Mouse (Mus musculus) midbrain, embryonic 16.5 days (tissue): ENCODE measurements at regions not wholly inside any gene's neighbourhood (a gene's known extent, or its start where the extent isn't known, plus 50 kb on each side); places are given as distances from the start of the nearest gene placed in this dataset.

Source experiments
- ATAC-seq: fragments of 200-750 bp; cut with Nextera tagmentation; 2 replicates; pipeline ENCODE4 v1.8.0; 2017; ENCODE audit warnings: moderate TSS enrichment
- H3K27ac ChIP-seq: fragments of 300-500 bp; sonication (generic); 2 replicates; pipeline ENCODE4 v1.5.1; 2014; ENCODE audit warnings: mild to moderate bottlenecking, low read length, mixed read lengths
- H3K27me3 ChIP-seq: fragments of 300-500 bp; sonication (generic); 2 replicates; pipeline ENCODE4 v1.6.1; 2014; ENCODE audit warnings: low read depth, low read length, mixed read lengths; ENCODE audit not compliant: control insufficient read depth, insufficient read depth
- H3K36me3 ChIP-seq: fragments of 300-500 bp; sonication (generic); 2 replicates; pipeline ENCODE4 v1.6.1; 2014; ENCODE audit warnings: mild to moderate bottlenecking, low read length, moderate library complexity, mixed read lengths; ENCODE audit not compliant: control insufficient read depth, insufficient read depth
- H3K4me1 ChIP-seq: fragments of 300-500 bp; sonication (generic); 2 replicates; pipeline ENCODE4 v1.6.1; 2014; ENCODE audit warnings: mild to moderate bottlenecking, low read length, mixed read lengths; ENCODE audit not compliant: control insufficient read depth, insufficient read depth
- H3K4me2 ChIP-seq: fragments of 300-500 bp; sonication (generic); 2 replicates; pipeline ENCODE4 v1.6.1; 2014; ENCODE audit warnings: mild to moderate bottlenecking, low read length, mixed read lengths
- H3K4me3 ChIP-seq: fragments of 300-500 bp; sonication (generic); 2 replicates; pipeline ENCODE4 v1.5.1; 2014; ENCODE audit warnings: low read depth, mild to moderate bottlenecking, low read length, moderate library complexity, mixed read lengths
- H3K9ac ChIP-seq: fragments of 300-500 bp; sonication (generic); 2 replicates; pipeline ENCODE4 v1.6.1; 2014; ENCODE audit warnings: low read depth, low read length, mixed read lengths
- H3K9me3 ChIP-seq: fragments of 300-500 bp; sonication (generic); replicated peaks from 2 replicates; pipeline ENCODE4 v1.6.1; 2014; ENCODE audit warnings: mild to moderate bottlenecking, low read length, mixed read lengths; ENCODE audit not compliant: control insufficient read depth, poor library complexity, severe bottlenecking
- WGBS: fragments of 180-500 bp; shearing (Covaris S2); extraction: QIAGEN DNeasy Blood & Tissue Kit; methylation state at CpG from one replicate; pipeline ENCODE4 v1.1.7; 2014; 5-methylcytosine and 5-hydroxymethylcytosine counted together

GRCm38 (mm10) chr4:114320076-114320475 lies 86.4 kb upstream of the Trabd2b start:
- no peaks in the 10 kb centered on the region for H3K9me3 ChIP-seq

GRCm38 (mm10) chr4:114321516-114322339 lies 84.8 kb upstream of the Trabd2b start:
- ATAC-seq: no peak
- Histone ChIP-seq H3K4me2 (no peak overlapping the region), H3K27ac (no peak overlapping the region), H3K27me3 (no peaks in the 10 kb centered on the region), H3K36me3 (no peaks in the 10 kb centered on the region), H3K4me3 (no peak overlapping the region), H3K9ac (no peak overlapping the region), H3K9me3 (no peaks in the 10 kb centered on the region), H3K4me1 (no peaks in the 10 kb centered on the region)
- WGBS: 66% methylated on average over 3 of the region's 3 CpGs

More at GRCm38 (mm10) chr4:114320076-114320475, 86.4 kb upstream of the Trabd2b start:
- Histone ChIP-seq H3K9ac (no peak overlapping the region), H3K27me3 (no peaks in the 10 kb centered on the region), H3K36me3 (no peaks in the 10 kb centered on the region), H3K27ac (no peak overlapping the region), H3K4me1 (no peaks in the 10 kb centered on the region), H3K4me3 (no peak overlapping the region), H3K4me2 (no peak overlapping the region)
- 66% methylated on average over 1 of the region's 1 CpGs for WGBS
- no peak for ATAC-seq

- no peak overlapping the region for H3K27ac ChIP-seq
- no peaks in the 10 kb centered on the region for H3K4me1 ChIP-seq
- H3K27me3 ChIP-seq: no peaks in the 10 kb centered on the region
- ATAC-seq: no peak
- no peaks in the 10 kb centered on the region for H3K36me3 ChIP-seq
- no peak overlapping the region for H3K4me3 ChIP-seq
- no peak overlapping the region for H3K4me2 ChIP-seq
- no peak overlapping the region for H3K9ac ChIP-seq
- WGBS: 94% methylated on average over 1 of the region's 1 CpGs
- H3K9me3 ChIP-seq: no peaks in the 10 kb centered on the region
Observed at GRCm38 (mm10) chr4:114329978-114330377, 76.5 kb upstream of the Trabd2b start.

- no peaks in the 10 kb centered on the region for H3K36me3 ChIP-seq
- no peaks in the 10 kb centered on the region for H3K27me3 ChIP-seq
- no peak overlapping the region for H3K4me2 ChIP-seq
- H3K9ac ChIP-seq: no peak overlapping the region
- H3K27ac ChIP-seq: no peak overlapping the region
- no peaks in the 10 kb centered on the region for H3K9me3 ChIP-seq
- WGBS: 46% methylated on average over 3 of the region's 3 CpGs
- no peaks in the 10 kb centered on the region for H3K4me1 ChIP-seq
- no peak overlapping the region for H3K4me3 ChIP-seq
- no peak for ATAC-seq
Observed at GRCm38 (mm10) chr4:114331161-114331560, 75.4 kb upstream of the Trabd2b start.

GRCm38 (mm10) chr4:114334850-114335249 lies 71.7 kb upstream of the Trabd2b start:
- no peak overlapping the region for H3K4me3 ChIP-seq
- 93% methylated on average over 2 of the region's 2 CpGs for WGBS

GRCm38 (mm10) chr4:114336029-114336746 lies 70.3 kb upstream of the Trabd2b start:
- Histone ChIP-seq H3K9me3 (no peaks in the 10 kb centered on the region), H3K27me3 (no peaks in the 10 kb centered on the region), H3K9ac (no peak overlapping the region), H3K27ac (no peak overlapping the region), H3K4me2 (no peak overlapping the region), H3K36me3 (no peaks in the 10 kb centered on the region), H3K4me3 (no peak overlapping the region), H3K4me1 (no peaks in the 10 kb centered on the region)
- 78% methylated on average over 4 of the region's 4 CpGs for WGBS
- ATAC-seq: no peak

More at GRCm38 (mm10) chr4:114334850-114335249, 71.7 kb upstream of the Trabd2b start:
- Histone ChIP-seq H3K36me3 (no peaks in the 10 kb centered on the region), H3K27ac (no peak overlapping the region), H3K27me3 (no peaks in the 10 kb centered on the region), H3K4me1 (no peaks in the 10 kb centered on the region), H3K4me2 (no peak overlapping the region), H3K9me3 (no peaks in the 10 kb centered on the region), H3K9ac (no peak overlapping the region)
- ATAC-seq: no peak

GRCm38 (mm10) chr4:114336747-114337090 lies 69.8 kb upstream of the Trabd2b start:
- no peak overlapping the region for H3K27ac ChIP-seq
- no peak overlapping the region for H3K4me3 ChIP-seq
- 83% methylated on average over 1 of the region's 1 CpGs for WGBS
- H3K36me3 ChIP-seq: no peaks in the 10 kb centered on the region
- no peaks in the 10 kb centered on the region for H3K9me3 ChIP-seq
- no peak overlapping the region for H3K4me2 ChIP-seq
- H3K9ac ChIP-seq: no peak overlapping the region
- no peaks in the 10 kb centered on the region for H3K4me1 ChIP-seq
- no peak for ATAC-seq
- H3K27me3 ChIP-seq: no peaks in the 10 kb centered on the region

GRCm38 (mm10) chr4:114339793-114340192 lies 66.7 kb upstream of the Trabd2b start:
- H3K36me3 ChIP-seq: no peaks in the 10 kb centered on the region
- no peak overlapping the region for H3K4me2 ChIP-seq
- no peak for ATAC-seq
- H3K9ac ChIP-seq: no peak overlapping the region
- no peaks in the 10 kb centered on the region for H3K4me1 ChIP-seq
- H3K9me3 ChIP-seq: no peaks in the 10 kb centered on the region
- H3K27ac ChIP-seq: no peak overlapping the region
- no peak overlapping the region for H3K4me3 ChIP-seq
- H3K27me3 ChIP-seq: no peaks in the 10 kb centered on the region
- WGBS: 75% methylated on average over 5 of the region's 5 CpGs

- Histone ChIP-seq H3K27me3 (no peaks in the 10 kb centered on the region), H3K4me1 (no peaks in the 10 kb centered on the region), H3K9me3 (no peaks in the 10 kb centered on the region), H3K36me3 (no peaks in the 10 kb centered on the region), H3K4me3 (no peak overlapping the region), H3K9ac (no peak overlapping the region), H3K27ac (no peak overlapping the region), H3K4me2 (no peak overlapping the region)
- WGBS: 53% methylated on average over 1 of the region's 1 CpGs
- no peak for ATAC-seq
Observed at GRCm38 (mm10) chr4:114345154-114345553, 61.4 kb upstream of the Trabd2b start.
